Mouse (Mus musculus) adrenal gland, adult 18-20 months (tissue): ENCODE results near the gene Foxc1. TPM values are rescaled to one million over a fixed set of nuclear protein-coding genes. Genes with fewer than 3 reads are reported as not detected.

Source experiments
- DNase-seq, 2 experiments: peaks; one replicate each; pipeline ENCODE4 v3.0.0; 2021 to 2022; ENCODE audit warnings: low spot score in 2 of 2
- total RNA-seq, 2 experiments: library from RNA; stranded (reverse); gene quantifications; 1 replicate in 1 of 2; 2 replicates in 1 of 2; pipeline ENCODE4 v1.2.3; 2021

Gene Foxc1
- total RNA-seq, 2 experiments from 2014 or later = 4.2 to 7.1 TPM

- DNase-seq = no peak
These were observed 504 bp upstream of the Foxc1 start for GRCm38 (mm10) chr13:31805831-31806427.

DNA sequence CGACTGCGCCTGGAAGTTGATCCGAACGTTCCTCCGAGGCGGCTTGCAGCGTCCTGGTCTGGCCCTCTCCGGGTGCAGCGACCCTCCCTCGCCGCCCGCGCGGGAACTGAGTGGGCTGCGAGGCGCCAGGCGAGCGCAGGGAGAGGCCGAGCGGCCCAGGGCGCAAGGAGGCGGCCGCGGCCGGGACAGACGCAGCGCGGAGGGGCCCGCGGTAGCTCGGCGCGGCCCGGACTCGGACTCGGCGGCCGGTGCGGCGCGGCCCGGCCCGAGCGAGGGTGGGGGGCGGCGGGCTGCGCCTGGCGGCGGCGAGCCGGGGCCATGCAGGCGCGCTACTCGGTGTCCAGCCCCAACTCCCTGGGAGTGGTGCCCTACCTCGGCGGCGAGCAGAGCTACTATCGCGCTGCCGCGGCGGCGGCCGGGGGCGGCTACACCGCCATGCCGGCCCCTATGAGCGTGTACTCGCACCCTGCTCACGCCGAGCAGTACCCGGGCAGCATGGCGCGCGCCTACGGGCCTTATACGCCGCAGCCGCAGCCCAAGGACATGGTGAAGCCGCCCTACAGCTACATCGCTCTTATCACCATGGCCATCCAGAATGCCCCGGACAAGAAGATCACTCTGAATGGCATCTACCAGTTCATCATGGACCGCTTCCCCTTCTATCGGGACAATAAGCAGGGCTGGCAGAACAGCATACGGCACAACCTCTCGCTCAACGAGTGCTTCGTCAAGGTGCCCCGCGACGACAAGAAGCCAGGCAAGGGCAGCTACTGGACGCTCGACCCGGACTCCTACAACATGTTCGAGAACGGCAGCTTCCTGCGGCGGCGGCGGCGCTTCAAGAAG lies 680 bp downstream of the Foxc1 start:
- peak; percentile 52 to 57 for DNase-seq

- DNase-seq = peak in 1 of 2 experiments; percentile 47
These were observed 1.3 kb downstream of the Foxc1 start for GRCm38 (mm10) chr13:31807736-31808115.

- DNase-seq = peak; percentile 59 to 63
These were observed 1.8 kb downstream of the Foxc1 start for GRCm38 (mm10) chr13:31808116-31808803.

DNA sequence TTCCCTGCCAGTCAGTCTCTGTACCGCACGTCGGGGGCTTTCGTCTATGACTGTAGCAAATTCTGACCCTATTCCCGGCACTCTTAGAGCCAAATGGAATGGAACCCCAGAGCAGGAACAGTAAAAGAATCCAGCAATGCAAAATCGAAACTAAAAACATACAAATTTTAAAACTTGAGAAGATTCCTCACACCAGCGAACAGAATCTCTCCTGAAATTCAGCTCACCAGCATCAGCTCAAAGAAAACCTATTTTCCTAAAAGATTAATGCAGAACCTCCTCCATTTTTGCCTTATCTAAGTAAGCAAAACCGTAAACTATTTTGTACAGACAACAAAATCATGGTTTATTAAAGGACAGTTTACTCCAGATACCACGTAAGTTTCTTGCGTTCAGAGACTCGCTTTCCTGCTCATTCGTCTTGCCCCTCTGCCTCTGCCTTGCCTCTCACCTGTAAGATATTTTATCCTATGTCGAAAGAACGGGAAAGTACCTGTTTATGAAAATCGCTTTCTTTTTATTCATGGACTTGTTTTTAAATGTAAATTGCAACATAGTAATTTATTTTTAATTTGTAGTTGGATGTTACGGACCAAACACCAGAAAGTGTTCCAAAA lies 2.5 kb downstream of the Foxc1 start:
- DNase-seq = no peak

GRCm38 (mm10) chr13:31809701-31810100 lies 3.3 kb downstream of the Foxc1 start:
- DNase-seq = no peak

GRCm38 (mm10) chr13:31810375-31810692 lies 3.9 kb downstream of the Foxc1 start:
- no peak for DNase-seq

GRCm38 (mm10) chr13:31810693-31811541 lies 4.5 kb downstream of the Foxc1 start:
- DNase-seq = peak; percentile 46 to 65

DNA sequence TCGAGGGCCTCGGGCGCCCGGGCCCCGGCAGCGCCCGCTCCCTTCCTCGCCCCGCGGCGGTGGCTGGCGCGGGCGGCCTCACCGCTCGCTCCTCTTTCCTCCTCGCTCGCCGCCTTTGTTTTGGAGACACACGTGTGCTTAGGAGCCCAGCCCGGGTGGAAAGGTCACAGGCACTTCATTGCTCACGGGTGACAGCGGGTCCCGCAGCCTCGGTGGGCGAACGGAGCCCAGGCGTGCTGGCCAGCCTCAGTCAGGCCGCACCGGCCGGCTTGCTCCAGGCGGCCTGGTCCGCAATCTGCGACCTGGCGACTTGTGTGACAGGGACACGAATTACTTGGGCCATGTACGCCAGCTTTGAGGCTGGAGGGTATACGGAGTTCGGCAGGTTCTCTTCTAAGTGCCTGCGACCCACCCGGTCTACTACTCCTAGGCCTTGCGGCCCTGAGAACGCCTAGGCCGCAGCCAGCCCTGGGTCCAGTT lies 5.1 kb downstream of the Foxc1 start:
- DNase-seq = peak in 1 of 2 experiments; percentile 31

DNA sequence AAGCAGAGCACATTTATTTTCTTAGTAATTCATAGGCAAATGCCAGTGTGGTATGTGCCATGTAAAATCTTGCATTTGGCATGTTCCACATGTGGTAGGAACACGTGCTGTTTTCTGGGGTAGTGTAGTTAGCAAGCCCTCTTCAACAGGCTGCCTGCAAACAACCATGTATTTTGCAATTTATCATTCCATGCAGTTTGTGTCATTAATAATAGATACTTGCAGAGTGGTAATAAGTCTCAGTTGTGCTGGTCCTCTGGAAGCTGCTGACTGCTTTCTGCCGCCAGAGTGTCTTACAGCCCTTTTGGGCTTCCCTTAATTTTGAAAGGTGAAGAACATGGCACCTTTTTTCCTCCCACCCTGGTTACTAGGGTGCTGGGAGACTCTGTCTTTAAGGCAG lies 6.3 kb downstream of the Foxc1 start:
- no peak for DNase-seq

DNA sequence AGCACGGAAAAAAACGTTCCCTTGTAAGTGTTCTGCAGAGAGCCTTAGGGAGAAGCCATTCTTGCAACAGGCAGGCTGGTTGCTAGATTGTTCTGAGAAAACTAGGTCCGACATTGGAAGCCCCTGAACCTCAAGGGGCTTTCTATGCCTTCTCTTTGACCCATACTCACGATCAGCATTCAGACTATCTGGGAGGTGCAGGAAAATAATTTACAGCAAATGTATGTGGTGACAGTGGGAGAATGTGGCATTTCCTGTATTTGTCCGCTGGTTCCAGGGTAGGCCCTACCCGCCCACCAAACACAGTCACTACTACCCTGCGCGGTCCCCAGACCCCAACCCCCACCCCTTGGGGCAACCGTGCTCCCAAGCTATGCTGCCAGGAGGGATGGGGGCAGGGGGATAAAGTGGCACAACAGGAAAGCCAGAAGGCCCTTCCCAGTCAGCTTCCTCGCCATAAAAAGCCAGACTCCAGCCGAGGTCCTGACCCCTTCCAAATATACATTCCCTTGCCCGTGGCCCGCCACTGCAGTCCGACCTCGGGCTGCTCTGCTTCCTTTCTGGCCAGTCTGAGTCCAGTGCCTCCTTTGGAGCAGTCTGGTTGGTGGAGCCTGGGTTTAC lies 9.1 kb downstream of the Foxc1 start:
- no peak for DNase-seq

- DNase-seq = no peak
These were observed 11.9 kb downstream of the Foxc1 start for GRCm38 (mm10) chr13:31818337-31818736.

GRCm38 (mm10) chr13:31819664-31820405 lies 13.4 kb downstream of the Foxc1 start:
- no peak for DNase-seq

DNA sequence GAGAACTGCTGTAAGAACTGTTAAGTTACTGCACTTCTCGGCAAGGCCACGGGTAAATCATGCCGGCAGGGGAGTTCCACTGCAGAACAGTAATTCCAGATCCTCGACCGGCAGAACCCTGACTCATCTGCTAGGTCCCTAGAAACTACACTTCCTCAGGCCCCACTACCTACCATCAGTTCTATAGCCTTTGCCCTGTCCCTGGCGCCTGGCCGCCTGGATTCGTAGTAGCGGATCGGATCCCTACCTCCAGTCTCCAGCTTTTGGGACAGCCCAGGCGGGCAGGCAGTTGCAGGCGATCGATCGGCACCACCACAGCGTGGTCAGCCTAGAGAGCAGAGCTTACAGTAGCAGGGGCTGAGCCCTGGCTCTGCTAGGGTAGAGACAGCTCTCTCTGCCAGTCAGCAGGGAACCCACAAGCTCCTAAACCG lies 14.2 kb downstream of the Foxc1 start:
- DNase-seq = peak; percentile 45 to 57

DNA sequence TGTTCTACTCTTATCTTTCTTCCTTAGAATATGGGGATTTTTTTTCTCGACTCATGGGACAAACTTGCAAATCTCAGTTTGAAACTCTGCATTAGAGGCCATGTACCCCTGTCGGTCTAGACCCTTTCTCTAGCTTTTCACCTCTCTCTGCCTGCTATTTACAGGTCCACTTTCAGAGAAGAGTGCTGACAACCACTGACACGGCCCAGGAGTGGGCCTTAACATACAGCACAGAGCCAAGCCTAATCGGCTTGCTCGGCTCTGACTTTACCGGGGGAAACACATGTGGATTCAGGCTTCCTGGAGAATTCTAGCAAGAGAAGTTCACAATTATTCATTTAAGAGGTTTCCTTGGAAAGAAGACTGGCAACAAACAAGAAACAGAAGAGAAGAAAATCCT lies 14.6 kb downstream of the Foxc1 start:
- DNase-seq = no peak

GRCm38 (mm10) chr13:31823316-31823715 lies 16.9 kb downstream of the Foxc1 start:
- no peak for DNase-seq

DNA sequence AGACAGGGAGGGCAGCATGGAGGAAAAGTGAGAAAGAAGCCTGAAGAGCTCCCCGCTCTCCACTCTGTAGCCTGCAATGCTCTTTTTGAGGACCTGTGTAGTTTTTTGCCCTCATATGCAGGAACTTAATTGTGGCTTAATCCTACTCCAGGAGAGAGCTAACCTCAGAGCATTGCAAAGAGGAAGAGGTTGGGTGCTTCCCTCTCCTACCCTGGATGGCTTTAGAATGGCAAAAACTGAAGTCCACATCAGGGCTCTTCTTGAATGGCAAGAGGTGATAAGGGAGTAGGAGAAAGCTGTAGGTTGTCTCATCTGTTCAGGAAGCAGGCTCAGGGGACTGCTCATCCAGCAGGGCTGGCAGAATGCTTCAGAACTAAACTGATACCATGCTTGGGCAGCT lies 18.7 kb downstream of the Foxc1 start:
- no peak for DNase-seq

- no peak for DNase-seq
These were observed 20.7 kb downstream of the Foxc1 start for GRCm38 (mm10) chr13:31827160-31827559.

DNA sequence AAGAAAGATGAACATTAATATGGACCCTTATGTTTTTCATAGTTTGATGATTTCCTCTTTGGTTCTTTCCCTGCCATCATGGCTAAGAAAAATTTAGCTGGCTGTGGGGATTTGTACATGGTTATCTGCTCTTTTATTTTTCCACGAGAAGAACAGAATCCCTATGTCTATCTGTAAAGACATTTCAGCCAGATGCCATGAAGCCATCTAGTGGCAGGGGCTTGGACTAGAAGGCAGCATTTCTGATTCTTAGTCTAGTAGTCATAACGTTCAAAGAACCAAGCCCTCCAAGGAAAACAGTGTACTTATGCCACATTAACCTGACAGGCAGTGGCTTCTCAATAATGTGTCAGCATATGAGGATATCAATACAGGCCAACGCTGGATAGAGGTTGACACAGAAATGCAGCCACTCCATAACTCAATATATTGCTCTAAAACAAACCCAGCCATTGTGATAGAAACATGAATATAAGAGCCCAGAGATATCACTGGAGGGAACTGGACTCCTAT lies 21.4 kb downstream of the Foxc1 start:
- no peak for DNase-seq
